Mouse (Mus musculus) cerebellum, adult 2 months (tissue): ENCODE measurements around the gene Tmem182.

Source experiments
- CTCF ChIP-seq: fragments of 200-500 bp; IDR thresholded peaks from 2 replicates; pipeline ENCODE4 v1.5.1; 2011; ENCODE audit warnings: low read depth, mild to moderate bottlenecking, control low read depth, low read length, moderate library complexity, borderline replicate concordance; ENCODE audit not compliant: insufficient read depth
- POLR2A ChIP-seq: fragments of 200-500 bp; IDR thresholded peaks from 2 replicates; pipeline ENCODE4 v1.6.1; 2011; ENCODE audit warnings: low read length, control low read depth, borderline replicate concordance; ENCODE audit not compliant: insufficient read depth

DNA sequence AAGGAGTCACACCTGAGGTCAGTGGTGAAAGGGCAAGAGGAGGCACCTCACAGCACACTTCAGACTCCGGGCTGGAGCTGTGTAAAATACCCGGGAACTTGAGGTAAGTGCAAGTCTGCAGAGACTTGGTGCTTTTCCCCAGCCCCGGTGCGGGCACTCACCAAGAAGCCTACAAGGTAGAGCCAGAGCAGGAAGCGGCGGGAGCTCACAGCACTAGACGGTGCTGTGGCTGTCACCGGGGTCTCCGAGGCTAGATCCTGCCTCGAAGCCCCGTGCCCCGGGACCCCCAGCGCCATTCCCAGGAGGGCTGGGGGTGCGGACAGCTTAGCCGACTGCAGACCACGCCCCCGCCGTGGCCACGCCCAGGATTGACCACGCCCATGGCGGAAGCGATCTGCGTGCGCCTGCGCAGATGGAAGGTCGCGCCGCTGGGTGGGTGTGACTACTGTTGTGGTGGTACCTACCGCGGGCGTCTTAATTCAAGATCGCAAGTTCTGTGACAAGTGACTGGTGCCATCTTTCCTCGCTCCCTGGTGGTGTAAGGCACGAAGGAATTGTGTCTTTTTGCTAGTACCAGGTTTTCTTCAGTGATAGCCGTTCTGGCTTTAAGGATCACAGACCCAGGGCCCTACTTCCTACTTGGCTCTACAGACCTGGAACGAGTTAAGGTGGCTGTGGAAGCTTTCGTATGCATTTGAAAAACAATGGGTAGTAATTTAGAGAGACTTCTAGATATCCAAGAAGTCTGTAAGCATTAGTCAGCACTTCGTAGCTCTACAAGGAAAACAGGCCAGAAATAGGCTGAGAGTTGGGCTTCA is 14.9 kb upstream of the Tmem182 start, which contains the start of gene Mfsd9:
- TF ChIP-seq CTCF (no peak), POLR2A (peak; percentile 15; the same call in 1 of the 2 replicates)
